Mouse (Mus musculus): ENCODE measurements at regions not wholly inside any gene's neighbourhood (a gene's known extent, or its start where the extent isn't known, plus 50 kb on each side); places are given as distances from the start of the nearest gene placed in this dataset.

GRCm38 (mm10) chr8:82473266-82473665 lies 70.2 kb upstream of the Il15 start:
- TF ChIP-seq CTCF (IDR thresholded peaks at IDR 0.05; ENCODE audit: low read depth) (no peak), EP300 (IDR thresholded peaks at IDR 0.05; ENCODE audit: low read depth) (no peak)
